Mouse (Mus musculus) brain, embryonic 14.5 days (tissue): ENCODE results near the gene Acsf3.

Experiments used
- CTCF ChIP-seq: fragments of 200-500 bp; IDR thresholded peaks from 2 replicates; pipeline ENCODE4 v1.5.1; 2012; ENCODE audit warnings: inconsistent platforms, mild to moderate bottlenecking, moderate library complexity, borderline replicate concordance; ENCODE audit not compliant: insufficient read depth, insufficient read length; ENCODE audit errors: extremely low read depth
- POLR2A ChIP-seq: fragments of 200-500 bp; IDR thresholded peaks from 2 replicates; pipeline ENCODE4 v1.6.1; 2012; ENCODE audit warnings: mild to moderate bottlenecking, inconsistent platforms, borderline replicate concordance; ENCODE audit not compliant: poor library complexity, insufficient read depth, insufficient read length, severe bottlenecking; ENCODE audit errors: extremely low read depth

GRCm38 (mm10) chr8:122812610-122813250, 37.4 kb downstream of the Acsf3 start:
- peak; percentile 57 for TF ChIP-seq CTCF
- TF ChIP-seq POLR2A: no peak
